8 mouse cellular contexts compared by ENCODE assay signal in the genomic region with DNA sequence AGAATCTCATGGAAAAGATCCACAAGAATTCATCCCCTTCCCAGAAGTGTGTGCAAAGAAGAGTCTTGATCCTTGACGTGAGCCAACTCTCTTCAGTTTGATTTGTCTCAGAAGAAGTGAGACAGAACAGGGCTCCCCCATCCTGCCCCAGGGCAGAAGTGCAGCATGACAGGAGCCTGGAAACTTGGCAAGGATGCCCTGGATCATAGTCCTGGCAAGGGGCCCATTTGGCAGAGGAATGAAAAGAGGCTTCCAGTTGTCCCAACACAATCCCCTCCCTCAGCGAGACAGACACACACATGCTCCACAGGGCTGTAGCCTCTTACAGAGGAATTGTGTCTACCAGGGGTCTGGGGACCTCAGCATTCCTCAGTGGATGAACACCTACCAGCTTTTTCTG.
A peak's percentile ranks its signal among the peaks of the same experiment; 100 is the strongest.
DNase-seq lines count a peak whose midpoint lies in the region; ATAC-seq lines count a peak whose summit lies in the region.

No protein-coding gene starts in this region.

- WGBS in heart, embryonic 10.5 days = 61% methylated on average over 2 of the region's 2 CpGs
- 32% methylated on average over 2 of the region's 2 CpGs for WGBS in heart, embryonic 12.5 days

- H3K27me3 ChIP-seq in heart, embryonic 10.5 days (ENCODE audit: insufficient read depth, poor library complexity, severe bottlenecking) = peaks cover 56% of the 10 kb centered on the region
- peaks cover 14% of the 10 kb centered on the region for H3K27me3 ChIP-seq in heart, embryonic 12.5 days (replicated peaks)

- no peaks in the 10 kb centered on the region for H3K9me3 ChIP-seq in heart, embryonic 10.5 days
- no peaks in the 10 kb centered on the region for H3K9me3 ChIP-seq in heart, embryonic 12.5 days (replicated peaks)

- H3K9ac ChIP-seq in heart, embryonic 12.5 days = no peak overlapping the region

- H3K27ac ChIP-seq in heart, embryonic 10.5 days = no peak overlapping the region
- H3K27ac ChIP-seq in heart, embryonic 12.5 days (ENCODE audit: poor library complexity, severe bottlenecking) = no peak overlapping the region

- ATAC-seq in heart, embryonic 12.5 days (ENCODE audit: insufficient number of reproducible peaks, low FRiP score) = peak; percentile 22; the same call in 1 of the 2 replicates
- ATAC-seq in activated CD4-positive, CD25-positive, alpha-beta regulatory T cell, adult 4 months = no peak

- H3K4me2 ChIP-seq in heart, embryonic 12.5 days = no peak overlapping the region

- peaks cover 33% of the 10 kb centered on the region for H3K4me1 ChIP-seq in heart, embryonic 10.5 days
- peaks cover 39% of the 10 kb centered on the region for H3K4me1 ChIP-seq in heart, embryonic 12.5 days (replicated peaks)

- peak; percentile 97 for DNase-seq in heart, adult 11 months
- DNase-seq in heart, embryonic 10.5 days (ENCODE audit: low spot score) = no peak
- peak; percentile 48 for DNase-seq in right cerebral cortex, postnatal 4 days
- DNase-seq in right cerebral cortex, postnatal 25 days = no peak
- DNase-seq in layer of hippocampus, adult 9-11 months = peak; percentile 16
- peak; percentile 55 for DNase-seq in testis, postnatal 10 days (ENCODE audit: low spot score)

- no peak overlapping the region for H3K4me3 ChIP-seq in heart, embryonic 10.5 days
- no peak overlapping the region for H3K4me3 ChIP-seq in heart, embryonic 12.5 days

- H3K36me3 ChIP-seq in heart, embryonic 10.5 days = no peaks in the 10 kb centered on the region
- H3K36me3 ChIP-seq in heart, embryonic 12.5 days = no peaks in the 10 kb centered on the region

Comparison
In these comparisons a context has a peak if more than half of its experiments do, and no peak if none do; other contexts are left out.
1. DNase-seq: peak in heart, adult 11 months (single experiment), right cerebral cortex, postnatal 4 days (single experiment), layer of hippocampus, adult 9-11 months (single experiment) and testis, postnatal 10 days (single experiment); none in heart, embryonic 10.5 days (single experiment) and right cerebral cortex, postnatal 25 days (single experiment).